Mouse (Mus musculus): ENCODE measurements at regions not wholly inside any gene's neighbourhood (a gene's known extent, or its start where the extent isn't known, plus 50 kb on each side); places are given as distances from the start of the nearest gene placed in this dataset.

GRCm38 (mm10) chr1:144330365-144331050, 81.5 kb upstream of the Rgs1 start:
- ATAC-seq (ENCODE audit: low FRiP score, low TSS enrichment) = no peak
- H3K4me1 ChIP-seq (ENCODE audit: control insufficient read depth, insufficient read depth, low read length) = no peaks in the 10 kb centered on the region
- H3K4me2 ChIP-seq (replicated peaks; ENCODE audit: low read depth, low read length) = no peak overlapping the region
- H3K36me3 ChIP-seq (ENCODE audit: control insufficient read depth, insufficient read depth, low read length) = no peaks in the 10 kb centered on the region
- no peak overlapping the region for H3K4me3 ChIP-seq (ENCODE audit: low read length)
- no peaks in the 10 kb centered on the region for H3K27me3 ChIP-seq (ENCODE audit: control insufficient read depth, insufficient read depth, low read length)
- H3K27ac ChIP-seq (ENCODE audit: low read depth, low read length) = no peak overlapping the region
- no peak overlapping the region for H3K9ac ChIP-seq (ENCODE audit: low read depth, low read length)
- H3K9me3 ChIP-seq (ENCODE audit: control insufficient read depth, low read length) = no peaks in the 10 kb centered on the region
- 87% methylated on average over 8 of the region's 8 CpGs for WGBS

GRCm38 (mm10) chr1:144319406-144319805, 70.4 kb upstream of the Rgs1 start:
- Histone ChIP-seq H3K4me3 (ENCODE audit: low read length) (no peak overlapping the region), H3K9me3 (ENCODE audit: control insufficient read depth, low read length) (no peaks in the 10 kb centered on the region), H3K27me3 (ENCODE audit: control insufficient read depth, insufficient read depth, low read length) (no peaks in the 10 kb centered on the region), H3K36me3 (ENCODE audit: control insufficient read depth, insufficient read depth, low read length) (no peaks in the 10 kb centered on the region), H3K27ac (ENCODE audit: low read depth, low read length) (no peak overlapping the region), H3K9ac (ENCODE audit: low read depth, low read length) (no peak overlapping the region), H3K4me2 (replicated peaks; ENCODE audit: low read depth, low read length) (no peak overlapping the region), H3K4me1 (ENCODE audit: control insufficient read depth, insufficient read depth, low read length) (no peaks in the 10 kb centered on the region)
- ATAC-seq (ENCODE audit: low FRiP score, low TSS enrichment) = no peak
- WGBS = 85% methylated on average over 6 of the region's 6 CpGs

GRCm38 (mm10) chr1:144318289-144318688, 69.2 kb upstream of the Rgs1 start:
- WGBS = 71% methylated on average over 1 of the region's 1 CpGs
- H3K4me1 ChIP-seq (ENCODE audit: control insufficient read depth, insufficient read depth, low read length) = no peaks in the 10 kb centered on the region
- no peaks in the 10 kb centered on the region for H3K27me3 ChIP-seq (ENCODE audit: control insufficient read depth, insufficient read depth, low read length)
- H3K36me3 ChIP-seq (ENCODE audit: control insufficient read depth, insufficient read depth, low read length) = no peaks in the 10 kb centered on the region
- no peak overlapping the region for H3K27ac ChIP-seq (ENCODE audit: low read depth, low read length)
- no peak overlapping the region for H3K4me2 ChIP-seq (replicated peaks; ENCODE audit: low read depth, low read length)
- no peak for ATAC-seq (ENCODE audit: low FRiP score, low TSS enrichment)
- no peak overlapping the region for H3K4me3 ChIP-seq (ENCODE audit: low read length)
- H3K9me3 ChIP-seq (ENCODE audit: control insufficient read depth, low read length) = no peaks in the 10 kb centered on the region
- H3K9ac ChIP-seq (ENCODE audit: low read depth, low read length) = no peak overlapping the region

- Histone ChIP-seq H3K27ac (ENCODE audit: low read depth, low read length) (no peak overlapping the region), H3K9ac (ENCODE audit: low read depth, low read length) (no peak overlapping the region), H3K27me3 (ENCODE audit: control insufficient read depth, insufficient read depth, low read length) (no peaks in the 10 kb centered on the region), H3K4me3 (ENCODE audit: low read length) (no peak overlapping the region), H3K9me3 (ENCODE audit: control insufficient read depth, low read length) (no peaks in the 10 kb centered on the region), H3K36me3 (ENCODE audit: control insufficient read depth, insufficient read depth, low read length) (no peaks in the 10 kb centered on the region), H3K4me2 (replicated peaks; ENCODE audit: low read depth, low read length) (no peak overlapping the region), H3K4me1 (ENCODE audit: control insufficient read depth, insufficient read depth, low read length) (no peaks in the 10 kb centered on the region)
- 83% methylated on average over 3 of the region's 3 CpGs for WGBS
- no peak for ATAC-seq (ENCODE audit: low FRiP score, low TSS enrichment)
These were observed 68.5 kb upstream of the Rgs1 start for GRCm38 (mm10) chr1:144317560-144317959.

- Histone ChIP-seq H3K27me3 (ENCODE audit: control insufficient read depth, insufficient read depth, low read length) (no peaks in the 10 kb centered on the region), H3K4me2 (replicated peaks; ENCODE audit: low read depth, low read length) (no peak overlapping the region), H3K9ac (ENCODE audit: low read depth, low read length) (no peak overlapping the region), H3K9me3 (ENCODE audit: control insufficient read depth, low read length) (no peaks in the 10 kb centered on the region), H3K4me3 (ENCODE audit: low read length) (no peak overlapping the region), H3K27ac (ENCODE audit: low read depth, low read length) (no peak overlapping the region), H3K36me3 (ENCODE audit: control insufficient read depth, insufficient read depth, low read length) (no peaks in the 10 kb centered on the region), H3K4me1 (ENCODE audit: control insufficient read depth, insufficient read depth, low read length) (no peaks in the 10 kb centered on the region)
- 90% methylated on average over 2 of the region's 2 CpGs for WGBS
- no peak for ATAC-seq (ENCODE audit: low FRiP score, low TSS enrichment)
These were observed 67.2 kb upstream of the Rgs1 start for GRCm38 (mm10) chr1:144316251-144316650.

- Histone ChIP-seq H3K27me3 (ENCODE audit: control insufficient read depth, insufficient read depth, low read length) (no peaks in the 10 kb centered on the region), H3K36me3 (ENCODE audit: control insufficient read depth, insufficient read depth, low read length) (no peaks in the 10 kb centered on the region), H3K27ac (ENCODE audit: low read depth, low read length) (no peak overlapping the region), H3K9ac (ENCODE audit: low read depth, low read length) (no peak overlapping the region), H3K4me3 (ENCODE audit: low read length) (no peak overlapping the region), H3K4me1 (ENCODE audit: control insufficient read depth, insufficient read depth, low read length) (no peaks in the 10 kb centered on the region), H3K4me2 (replicated peaks; ENCODE audit: low read depth, low read length) (no peak overlapping the region), H3K9me3 (ENCODE audit: control insufficient read depth, low read length) (no peaks in the 10 kb centered on the region)
- 90% methylated on average over 2 of the region's 2 CpGs for WGBS
- no peak for ATAC-seq (ENCODE audit: low FRiP score, low TSS enrichment)
These were observed 65.3 kb upstream of the Rgs1 start for GRCm38 (mm10) chr1:144314382-144314781.

- H3K27me3 ChIP-seq (ENCODE audit: control insufficient read depth, insufficient read depth, low read length) = no peaks in the 10 kb centered on the region
- no peak overlapping the region for H3K4me2 ChIP-seq (replicated peaks; ENCODE audit: low read depth, low read length)
- ATAC-seq (ENCODE audit: low FRiP score, low TSS enrichment) = no peak
- WGBS = 75% methylated on average over 1 of the region's 1 CpGs
- H3K9me3 ChIP-seq (ENCODE audit: control insufficient read depth, low read length) = no peaks in the 10 kb centered on the region
- no peaks in the 10 kb centered on the region for H3K4me1 ChIP-seq (ENCODE audit: control insufficient read depth, insufficient read depth, low read length)
- H3K9ac ChIP-seq (ENCODE audit: low read depth, low read length) = no peak overlapping the region
- H3K27ac ChIP-seq (ENCODE audit: low read depth, low read length) = no peak overlapping the region
- H3K4me3 ChIP-seq (ENCODE audit: low read length) = no peak overlapping the region
- no peaks in the 10 kb centered on the region for H3K36me3 ChIP-seq (ENCODE audit: control insufficient read depth, insufficient read depth, low read length)
These were observed 64.3 kb upstream of the Rgs1 start for GRCm38 (mm10) chr1:144313318-144313717.

GRCm38 (mm10) chr1:144309901-144310300, 60.9 kb upstream of the Rgs1 start:
- Histone ChIP-seq H3K36me3 (ENCODE audit: control insufficient read depth, insufficient read depth, low read length) (no peaks in the 10 kb centered on the region), H3K4me1 (ENCODE audit: control insufficient read depth, insufficient read depth, low read length) (no peaks in the 10 kb centered on the region), H3K9ac (ENCODE audit: low read depth, low read length) (no peak overlapping the region), H3K4me3 (ENCODE audit: low read length) (no peak overlapping the region), H3K27ac (ENCODE audit: low read depth, low read length) (no peak overlapping the region), H3K27me3 (ENCODE audit: control insufficient read depth, insufficient read depth, low read length) (no peaks in the 10 kb centered on the region), H3K9me3 (ENCODE audit: control insufficient read depth, low read length) (no peaks in the 10 kb centered on the region), H3K4me2 (replicated peaks; ENCODE audit: low read depth, low read length) (no peak overlapping the region)
- WGBS = 57% methylated on average over 3 of the region's 3 CpGs
- no peak for ATAC-seq (ENCODE audit: low FRiP score, low TSS enrichment)

- H3K4me3 ChIP-seq (ENCODE audit: low read length) = no peak overlapping the region
- no peak overlapping the region for H3K27ac ChIP-seq (ENCODE audit: low read depth, low read length)
- H3K36me3 ChIP-seq (ENCODE audit: control insufficient read depth, insufficient read depth, low read length) = no peaks in the 10 kb centered on the region
- 73% methylated on average over 5 of the region's 5 CpGs for WGBS
- no peaks in the 10 kb centered on the region for H3K4me1 ChIP-seq (ENCODE audit: control insufficient read depth, insufficient read depth, low read length)
- ATAC-seq (ENCODE audit: low FRiP score, low TSS enrichment) = no peak
- no peak overlapping the region for H3K9ac ChIP-seq (ENCODE audit: low read depth, low read length)
- no peak overlapping the region for H3K4me2 ChIP-seq (replicated peaks; ENCODE audit: low read depth, low read length)
- no peaks in the 10 kb centered on the region for H3K27me3 ChIP-seq (ENCODE audit: control insufficient read depth, insufficient read depth, low read length)
- H3K9me3 ChIP-seq (ENCODE audit: control insufficient read depth, low read length) = no peaks in the 10 kb centered on the region
These were observed 59.3 kb upstream of the Rgs1 start for GRCm38 (mm10) chr1:144308313-144308712.
